Mouse (Mus musculus): ENCODE measurements around the gene Pnpla7.

DNA sequence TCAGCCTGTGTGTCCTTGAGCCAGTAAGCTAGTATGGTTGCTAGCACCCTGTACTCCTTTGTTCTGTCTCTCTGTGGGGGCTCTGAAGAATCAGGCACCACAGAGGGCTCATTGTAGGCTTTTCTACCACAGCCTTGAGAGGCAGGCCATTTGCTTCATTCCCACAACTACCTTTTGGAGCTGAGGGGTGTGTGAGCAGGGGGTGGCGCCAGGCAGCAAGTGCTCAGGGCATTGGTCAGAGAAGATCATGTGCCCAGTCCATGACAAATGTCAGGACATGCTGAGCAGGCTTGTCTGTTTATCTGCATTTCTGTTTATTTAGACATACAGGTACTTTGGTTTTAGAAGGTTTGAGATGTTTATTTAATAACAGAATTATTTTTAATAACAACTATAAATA lies 49.3 kb downstream of the Pnpla7 start:
- TF ChIP-seq CTCF (IDR thresholded peaks at IDR 0.05) (no peak), EP300 (IDR thresholded peaks at IDR 0.05; ENCODE audit: insufficient read depth, low read depth, low read length) (no peak)

Measured in heart, adult 2 months (tissue).